Mouse (Mus musculus): ENCODE results near the gene Rhbdf1.

DNA sequence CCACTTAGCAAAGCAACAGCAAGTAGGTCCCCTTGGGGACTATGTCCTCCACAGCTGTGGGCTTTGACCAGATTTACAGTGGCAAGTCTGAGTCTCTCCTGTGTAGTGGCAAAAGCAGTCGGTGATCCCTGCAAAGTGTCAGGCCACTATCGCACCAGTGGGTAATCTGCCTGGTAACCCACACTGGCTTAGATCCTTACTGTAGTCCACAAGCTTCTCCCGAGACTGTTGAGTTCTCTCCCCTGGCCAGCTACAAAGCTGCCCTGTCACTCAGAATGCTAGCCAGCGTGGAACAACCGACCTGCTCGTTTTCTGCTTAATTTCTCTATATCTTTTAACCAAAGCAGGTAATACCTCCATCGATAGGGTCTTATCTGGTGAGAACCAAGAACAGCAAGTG, 61.8 kb downstream of the Rhbdf1 start:
- TF ChIP-seq CTCF (IDR thresholded peaks at IDR 0.05; ENCODE audit: low read depth, low read length) (no peak), POLR2A (IDR thresholded peaks at IDR 0.05; ENCODE audit: extremely low read depth, insufficient read depth, low read length) (no peak)

Data from liver, adult 2 months (tissue).